Mouse (Mus musculus): ENCODE data around the gene Crmp1.

- TF ChIP-seq POLR2A (IDR thresholded peaks at IDR 0.05; ENCODE audit: extremely low read depth, insufficient read depth, low read length) (no peak), CTCF (IDR thresholded peaks at IDR 0.05; ENCODE audit: low read depth, low read length) (no peak)
Observed at GRCm38 (mm10) chr5:37243169-37243886, 1.6 kb downstream of the Crmp1 start.
